Mouse (Mus musculus) cerebellum, adult 2 months (tissue): ENCODE results near the gene Psd.

Source experiments
- CTCF ChIP-seq: fragments of 200-500 bp; IDR thresholded peaks from 2 replicates; pipeline ENCODE4 v1.5.1; 2011; ENCODE audit warnings: low read depth, mild to moderate bottlenecking, control low read depth, low read length, moderate library complexity, borderline replicate concordance; ENCODE audit not compliant: insufficient read depth
- POLR2A ChIP-seq: fragments of 200-500 bp; IDR thresholded peaks from 2 replicates; pipeline ENCODE4 v1.6.1; 2011; ENCODE audit warnings: low read length, control low read depth, borderline replicate concordance; ENCODE audit not compliant: insufficient read depth

- peak; percentile 93 for TF ChIP-seq CTCF
- TF ChIP-seq POLR2A: no peak
Observed at GRCm38 (mm10) chr19:46329951-46330350, 3.0 kb upstream of the Psd start.
